Mouse (Mus musculus): ENCODE measurements around the gene Rag1. TPM values are rescaled to one million over a fixed set of nuclear protein-coding genes. Genes with fewer than 3 reads are reported as not detected.
A peak's percentile ranks its signal among the peaks of the same experiment; 100 is the strongest.

The Rag1 gene
- 0.74 and 8.5 TPM in 2 replicates for polyA plus RNA-seq (2015; fragmentation: Nextera tagmentation; extraction: Ambion mirVana)

- no peaks in the 10 kb centered on the region for H3K9me3 ChIP-seq (replicated peaks)
- no peaks in the 10 kb centered on the region for H3K36me3 ChIP-seq
- H3K4me2 ChIP-seq: no peak within 1 kb of the TSS
- H3K9ac ChIP-seq: no peak within 1 kb of the TSS
- no peaks in the 10 kb centered on the region for H3K27me3 ChIP-seq
- no peak for ATAC-seq (replicated peaks; ENCODE audit: insufficient number of reproducible peaks, insufficient read depth, low FRiP score, low read depth)
- no peaks in the 10 kb centered on the region for H3K4me1 ChIP-seq (replicated peaks)
- no peak within 1 kb of the TSS for H3K27ac ChIP-seq
- peak within 1 kb of the TSS; percentile 8; the same call in 1 of the 2 replicates for H3K4me3 ChIP-seq
- WGBS: 27% methylated on average over 8 of the region's 8 CpGs
Observed at GRCm38 (mm10) chr2:101649114-101649671, at the start of gene Rag1, which contains the start of gene B230118H07Rik. Gene Rag1 (minus strand): TSS chr2:101649501. Gene B230118H07Rik (minus strand): TSS chr2:101649532.

- WGBS: 89% methylated on average over 7 of the region's 7 CpGs
- no peak for ATAC-seq (replicated peaks; ENCODE audit: insufficient number of reproducible peaks, insufficient read depth, low FRiP score, low read depth)
- Histone ChIP-seq H3K9me3 (replicated peaks) (no peaks in the 10 kb centered on the region), H3K4me2 (no peak overlapping the region), H3K9ac (no peak overlapping the region), H3K27ac (no peak overlapping the region), H3K4me1 (replicated peaks) (peaks cover 2% of the 10 kb centered on the region; the same call in 1 of the 2 replicates), H3K4me3 (no peak overlapping the region), H3K36me3 (peaks cover 36% of the 10 kb centered on the region), H3K27me3 (no peaks in the 10 kb centered on the region)
Observed at GRCm38 (mm10) chr2:101695584-101695983, 46.3 kb upstream of the Rag1 start.

GRCm38 (mm10) chr2:101693577-101694215 lies 44.4 kb upstream of the Rag1 start:
- Histone ChIP-seq H3K4me1 (replicated peaks) (no peaks in the 10 kb centered on the region; the same call in 1 of the 2 replicates), H3K36me3 (peaks cover 46% of the 10 kb centered on the region), H3K27ac (no peak overlapping the region), H3K4me2 (no peak overlapping the region), H3K4me3 (no peak overlapping the region), H3K9me3 (replicated peaks) (no peaks in the 10 kb centered on the region), H3K27me3 (no peaks in the 10 kb centered on the region), H3K9ac (no peak overlapping the region)
- ATAC-seq (replicated peaks; ENCODE audit: insufficient number of reproducible peaks, insufficient read depth, low FRiP score, low read depth): no peak
- 59% methylated on average over 5 of the region's 5 CpGs for WGBS

GRCm38 (mm10) chr2:101693043-101693442 lies 43.7 kb upstream of the Rag1 start:
- no peak for ATAC-seq (replicated peaks; ENCODE audit: insufficient number of reproducible peaks, insufficient read depth, low FRiP score, low read depth)
- Histone ChIP-seq H3K4me3 (no peak overlapping the region), H3K36me3 (peaks cover 42% of the 10 kb centered on the region), H3K27ac (no peak overlapping the region), H3K9ac (no peak overlapping the region), H3K27me3 (no peaks in the 10 kb centered on the region), H3K4me1 (replicated peaks) (no peaks in the 10 kb centered on the region; the same call in 1 of the 2 replicates), H3K9me3 (replicated peaks) (no peaks in the 10 kb centered on the region), H3K4me2 (no peak overlapping the region)
- WGBS: 46% methylated on average over 4 of the region's 4 CpGs

- Histone ChIP-seq H3K9me3 (replicated peaks) (no peaks in the 10 kb centered on the region), H3K27me3 (no peaks in the 10 kb centered on the region), H3K9ac (no peak overlapping the region), H3K4me3 (no peak overlapping the region), H3K4me2 (no peak overlapping the region), H3K36me3 (peaks cover 50% of the 10 kb centered on the region), H3K4me1 (replicated peaks) (no peaks in the 10 kb centered on the region; the same call in 1 of the 2 replicates), H3K27ac (no peak overlapping the region)
- no peak for ATAC-seq (replicated peaks; ENCODE audit: insufficient number of reproducible peaks, insufficient read depth, low FRiP score, low read depth)
- WGBS: 91% methylated on average over 9 of the region's 9 CpGs
Observed at GRCm38 (mm10) chr2:101690252-101690827, 41.0 kb upstream of the Rag1 start.

GRCm38 (mm10) chr2:101688011-101688410 lies 38.7 kb upstream of the Rag1 start:
- Histone ChIP-seq H3K4me2 (no peak overlapping the region), H3K4me1 (replicated peaks) (no peaks in the 10 kb centered on the region; the same call in 1 of the 2 replicates), H3K27ac (no peak overlapping the region), H3K9me3 (replicated peaks) (no peaks in the 10 kb centered on the region), H3K9ac (no peak overlapping the region), H3K27me3 (no peaks in the 10 kb centered on the region), H3K36me3 (peaks cover 53% of the 10 kb centered on the region), H3K4me3 (no peak overlapping the region)
- 91% methylated on average over 5 of the region's 5 CpGs for WGBS
- no peak for ATAC-seq (replicated peaks; ENCODE audit: insufficient number of reproducible peaks, insufficient read depth, low FRiP score, low read depth)

- Histone ChIP-seq H3K4me3 (no peak overlapping the region), H3K36me3 (peaks cover 33% of the 10 kb centered on the region; the same call in 1 of the 2 replicates), H3K27ac (no peak overlapping the region), H3K27me3 (no peaks in the 10 kb centered on the region), H3K4me2 (no peak overlapping the region), H3K9ac (no peak overlapping the region), H3K4me1 (replicated peaks) (peaks cover 2% of the 10 kb centered on the region), H3K9me3 (replicated peaks) (no peaks in the 10 kb centered on the region)
- ATAC-seq (replicated peaks; ENCODE audit: insufficient number of reproducible peaks, insufficient read depth, low FRiP score, low read depth): no peak
- 86% methylated on average over 12 of the region's 12 CpGs for WGBS
Observed at GRCm38 (mm10) chr2:101684421-101684820, 35.1 kb upstream of the Rag1 start.

- no peaks in the 10 kb centered on the region for H3K36me3 ChIP-seq
- WGBS: 4% methylated on average over 15 of the region's 15 CpGs
- H3K9me3 ChIP-seq (replicated peaks): no peaks in the 10 kb centered on the region
- no peak overlapping the region for H3K27ac ChIP-seq
- no peak for ATAC-seq (replicated peaks; ENCODE audit: insufficient number of reproducible peaks, insufficient read depth, low FRiP score, low read depth)
- H3K9ac ChIP-seq: peak overlapping the region; percentile 90
- H3K4me2 ChIP-seq: peak overlapping the region; percentile 82
- peak overlapping the region; percentile 99 for H3K4me3 ChIP-seq
- peaks cover 10% of the 10 kb centered on the region for H3K4me1 ChIP-seq (replicated peaks)
- H3K27me3 ChIP-seq: peaks cover 4% of the 10 kb centered on the region; the same call in 1 of the 2 replicates
Observed at GRCm38 (mm10) chr2:101679164-101679784, 30.0 kb upstream of the Rag1 start.

GRCm38 (mm10) chr2:101678236-101679021 lies 29.1 kb upstream of the Rag1 start, which contains the start of gene Traf6:
Gene Traf6 (plus strand): TSS chr2:101678429.
- peak within 1 kb of the TSS; percentile 53; the same call in 1 of the 2 replicates for H3K27ac ChIP-seq
- peak within 1 kb of the TSS; percentile 82 for H3K4me2 ChIP-seq
- WGBS: under 1% methylated on average over 67 of the region's 68 CpGs
- H3K9me3 ChIP-seq (replicated peaks): no peaks in the 10 kb centered on the region
- peaks cover 10% of the 10 kb centered on the region for H3K4me1 ChIP-seq (replicated peaks)
- peak; percentile 94 for ATAC-seq (replicated peaks; ENCODE audit: insufficient number of reproducible peaks, insufficient read depth, low FRiP score, low read depth)
- peak within 1 kb of the TSS; percentile 90 for H3K9ac ChIP-seq
- peak within 1 kb of the TSS; percentile 99 for H3K4me3 ChIP-seq
- H3K27me3 ChIP-seq: peaks cover 4% of the 10 kb centered on the region; the same call in 1 of the 2 replicates
- H3K36me3 ChIP-seq: no peaks in the 10 kb centered on the region

GRCm38 (mm10) chr2:101673547-101673946 lies 24.2 kb upstream of the Rag1 start:
- no peak overlapping the region for H3K4me3 ChIP-seq
- 62% methylated on average over 3 of the region's 3 CpGs for WGBS
- H3K27ac ChIP-seq: no peak overlapping the region

More at GRCm38 (mm10) chr2:101673547-101673946, 24.2 kb upstream of the Rag1 start:
- no peak for ATAC-seq (replicated peaks; ENCODE audit: insufficient number of reproducible peaks, insufficient read depth, low FRiP score, low read depth)
- Histone ChIP-seq H3K27me3 (peaks cover 4% of the 10 kb centered on the region; the same call in 1 of the 2 replicates), H3K9me3 (replicated peaks) (no peaks in the 10 kb centered on the region), H3K4me1 (replicated peaks) (0 out of 2 replicates have a peak, but pooled peaks cover 2% of the 10 kb centered on the region), H3K4me2 (no peak overlapping the region), H3K9ac (no peak overlapping the region), H3K36me3 (no peaks in the 10 kb centered on the region)
